Mouse (Mus musculus) frontal cortex, postnatal 14 days (tissue): Measurements from ENCODE around the gene Clta.
A peak's percentile ranks its signal among the peaks of the same experiment; 100 is the strongest.
"Not testable (repeated sequence)": the region's sequence is repeated elsewhere in the genome, so short reads cannot be mapped to it uniquely, and the experiment has no call there.

Experiments
- DNase-seq, 2 experiments: peaks; one replicate each; pipeline ENCODE4 v3.0.0; 2022; ENCODE audit warnings: low spot score in 2 of 2

Gene Clta

DNA sequence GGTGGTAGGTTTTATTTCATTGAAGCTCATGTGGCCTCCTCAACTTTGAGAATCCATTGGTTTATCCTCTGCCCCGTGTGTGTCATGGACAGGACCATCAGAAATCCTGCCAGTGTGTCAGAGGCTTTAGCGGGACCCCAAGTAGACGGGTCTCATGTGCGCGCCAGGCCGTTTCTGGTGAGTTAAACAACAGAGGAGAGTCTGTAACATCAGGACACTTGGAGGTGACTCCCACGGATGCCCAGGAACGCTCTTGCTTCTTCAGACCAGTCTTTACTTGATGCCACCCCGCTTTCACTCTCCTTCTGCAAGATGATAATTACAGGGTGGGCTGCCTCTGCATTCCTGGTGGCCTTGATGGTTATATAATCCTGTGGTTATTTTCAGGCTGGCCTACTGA is 19.4 kb downstream of the Clta start:
- peak in 1 of 2 experiments; percentile 2 for DNase-seq

DNA sequence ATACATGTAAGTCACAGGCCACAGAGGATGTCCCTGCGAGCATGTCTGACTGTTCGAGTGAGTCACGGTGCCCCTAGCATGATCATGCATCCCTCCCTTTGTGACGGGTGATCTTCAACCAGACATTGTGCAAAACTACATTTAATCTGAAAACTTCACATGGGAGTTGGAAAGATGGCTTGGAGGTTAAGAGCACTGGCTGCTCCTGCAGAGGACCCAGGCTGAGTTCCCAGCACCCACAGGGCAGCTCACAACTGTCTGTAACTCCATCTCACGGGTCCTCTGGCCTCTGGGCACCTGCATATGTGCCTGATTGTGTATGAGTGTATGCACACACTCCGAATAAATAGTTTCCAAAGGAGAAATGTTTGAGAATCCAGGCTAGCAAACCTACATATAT is 20.0 kb downstream of the Clta start:
- no peak for DNase-seq

DNA sequence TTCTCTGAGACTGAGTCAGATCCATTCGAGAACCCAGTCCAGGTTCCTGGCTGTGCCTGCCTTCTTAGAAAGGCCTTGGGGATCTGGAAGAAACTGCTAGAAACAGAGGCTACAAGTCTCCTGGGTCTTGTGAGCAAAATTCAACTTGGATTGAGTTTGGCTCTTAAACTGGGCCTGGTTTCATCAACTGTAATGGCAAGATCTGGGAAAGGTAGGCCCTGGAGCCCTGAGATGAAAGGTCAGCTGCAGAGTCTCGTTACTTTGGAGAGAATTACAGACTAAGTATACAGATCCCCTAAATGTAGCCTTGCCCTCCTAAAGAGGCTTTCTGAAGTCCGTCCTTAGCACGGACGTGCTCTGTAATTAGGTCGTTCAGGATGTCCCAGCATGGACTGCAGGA is 21.3 kb downstream of the Clta start:
- no peak for DNase-seq

DNA sequence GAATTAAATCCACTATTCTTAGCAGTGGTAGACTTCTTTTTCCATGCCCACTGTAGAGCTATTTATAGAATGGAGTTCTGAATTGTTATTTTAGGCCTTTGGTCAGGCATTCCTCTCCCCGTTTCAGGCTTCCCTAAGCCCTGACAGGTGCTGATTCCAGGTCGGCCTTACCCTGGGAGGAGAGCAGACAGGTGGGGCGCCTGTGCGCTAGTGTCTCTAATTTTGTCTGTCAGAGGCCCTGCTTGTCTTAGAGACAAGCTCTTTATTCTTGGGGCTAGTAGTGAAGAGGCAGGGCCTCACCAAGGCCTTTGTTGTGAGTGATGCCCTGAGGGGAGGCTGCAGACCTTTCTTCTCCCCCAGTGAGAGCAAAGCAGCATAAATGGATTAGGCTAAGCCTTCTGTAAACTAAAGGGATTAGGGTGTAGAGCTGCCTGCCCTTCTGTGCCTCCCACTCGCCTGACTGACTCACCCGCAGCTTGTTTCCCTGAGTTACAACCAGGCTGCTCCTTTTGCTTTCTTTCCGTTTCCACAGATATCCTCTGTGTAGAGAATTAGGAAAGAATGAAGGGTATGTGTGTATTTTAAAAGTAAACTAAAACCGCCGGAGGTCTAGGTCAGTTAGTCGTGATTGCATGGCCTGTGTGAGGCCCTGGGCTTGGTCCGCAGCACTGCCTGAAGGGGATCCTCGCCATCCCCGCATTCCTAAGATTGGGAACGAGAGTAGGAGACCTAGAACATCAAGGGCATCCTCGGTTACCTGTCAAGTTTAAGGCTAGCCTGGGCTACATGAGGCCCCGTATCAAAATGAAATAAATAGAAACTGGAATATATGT is 24.3 kb downstream of the Clta start:
- DNase-seq, result peak; percentile 23 to 37

DNA sequence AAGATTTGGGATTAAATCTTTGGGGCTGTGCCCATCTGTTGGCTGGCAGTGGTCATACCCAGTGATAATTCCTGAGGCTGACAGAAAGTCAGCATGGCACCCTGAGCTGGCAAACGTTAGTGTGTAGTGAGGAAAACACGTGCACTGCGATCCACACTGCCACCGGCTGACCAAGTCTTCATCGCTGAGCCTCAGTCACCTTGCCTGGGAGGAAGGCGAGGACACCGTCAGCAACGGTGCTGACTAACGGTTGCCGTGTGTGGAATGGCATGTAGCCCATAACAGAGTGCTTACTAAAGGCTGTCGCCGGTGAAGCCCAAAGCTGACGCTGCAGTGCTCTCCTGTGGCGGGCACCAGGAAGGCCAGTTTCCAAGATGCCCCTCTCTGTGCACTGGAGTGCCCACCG is 25.4 kb downstream of the Clta start:
- no peak for DNase-seq

DNA sequence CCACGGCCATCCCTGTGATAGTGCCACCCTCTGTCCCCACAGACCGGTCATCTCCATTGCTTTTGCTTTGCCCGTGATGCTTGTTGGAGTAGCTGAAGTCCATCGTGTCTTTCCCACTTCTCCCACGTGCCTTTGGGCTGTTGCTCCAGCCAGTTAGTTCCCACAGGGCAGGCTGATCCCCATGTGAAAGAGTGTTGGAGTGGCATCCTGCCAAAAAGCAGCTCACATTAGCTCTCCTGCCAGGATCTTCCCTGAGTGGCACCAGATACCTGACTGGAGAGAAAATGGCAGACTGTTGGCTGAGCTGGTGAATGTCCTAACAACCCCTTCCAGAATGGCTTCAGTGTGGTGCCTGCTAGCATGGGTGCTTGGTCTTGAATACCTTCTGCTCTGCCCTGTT is 27.3 kb downstream of the Clta start:
- DNase-seq, result peak in 1 of 2 experiments; percentile 25

DNA sequence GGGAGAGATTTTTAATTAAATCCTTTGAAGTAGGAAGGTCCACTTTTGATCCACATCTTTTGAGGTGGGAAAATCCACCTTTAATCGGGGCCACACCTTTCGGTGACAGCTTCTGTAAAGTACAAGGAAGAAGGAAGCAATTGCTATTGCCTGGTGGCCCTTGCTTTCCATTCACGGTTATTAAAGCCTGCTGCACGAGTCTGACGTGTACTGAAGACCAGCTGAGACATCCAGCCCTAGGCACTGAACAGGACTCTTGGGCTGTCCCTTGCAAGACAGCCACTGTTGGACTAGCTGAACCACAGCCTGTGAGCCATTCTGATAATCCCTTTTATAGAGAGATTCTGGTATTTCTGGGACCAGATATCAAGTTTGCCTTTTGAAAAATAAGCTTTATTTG is 32.2 kb downstream of the Clta start:
- no peak for DNase-seq

DNA sequence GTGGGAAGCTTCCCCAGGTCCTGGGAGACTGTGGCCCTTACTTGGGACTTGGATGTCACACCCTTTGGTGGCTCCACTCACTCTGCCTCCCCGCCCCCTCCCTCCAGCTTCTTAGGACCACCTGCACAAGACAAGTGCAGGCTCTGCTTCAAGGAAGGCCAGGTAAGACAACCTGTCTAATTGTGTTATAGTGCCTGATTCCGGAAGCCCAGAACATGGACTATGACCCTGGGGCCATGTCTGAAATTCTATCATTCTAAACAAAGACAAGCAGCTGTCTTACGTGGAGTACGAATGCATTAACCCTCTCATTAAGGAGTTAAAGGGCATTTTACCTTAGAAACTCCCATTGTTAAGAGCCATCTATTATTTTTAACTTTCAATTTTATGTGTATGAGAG is 36.5 kb downstream of the Clta start:
- DNase-seq, result no peak

DNA sequence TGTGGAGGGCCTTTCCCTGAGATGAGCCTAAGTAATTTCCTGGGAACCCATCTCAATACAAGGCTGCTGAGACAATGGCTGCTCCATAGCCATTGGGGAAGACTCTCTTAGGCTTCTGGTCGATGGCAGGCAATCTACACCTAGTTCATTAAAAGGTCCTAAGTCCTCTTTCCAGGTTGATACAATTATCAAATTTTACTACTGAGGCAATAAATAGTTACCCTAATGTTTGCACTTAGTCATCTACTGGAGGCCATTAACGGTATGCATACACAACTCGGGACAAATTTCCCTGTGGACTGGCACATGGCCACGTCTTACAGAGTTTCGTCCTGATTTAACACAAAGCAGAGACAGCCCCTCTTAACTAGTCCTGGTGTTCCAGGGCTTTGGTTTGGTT is 38.2 kb downstream of the Clta start:
- no peak for DNase-seq

DNA sequence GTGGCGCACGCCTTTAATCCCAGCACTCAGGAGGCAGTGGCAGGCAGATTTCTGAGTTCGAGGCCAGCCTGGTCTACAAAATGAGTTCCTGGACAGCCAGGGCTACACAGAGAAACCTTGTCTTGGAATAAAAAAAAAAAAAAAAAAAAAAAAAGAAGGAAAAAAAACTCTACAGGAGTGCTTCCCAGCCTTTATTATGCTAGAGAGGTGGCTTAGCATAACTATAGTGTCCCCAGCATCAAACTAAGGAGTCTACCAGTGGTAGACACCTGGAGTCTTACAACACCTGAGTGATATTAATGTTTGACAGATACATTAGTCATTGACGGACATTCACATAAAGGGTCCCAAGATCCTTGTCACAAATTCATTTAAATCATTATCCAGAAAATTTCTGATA is 38.9 kb downstream of the Clta start:
- DNase-seq, result not testable (repeated sequence)

DNA sequence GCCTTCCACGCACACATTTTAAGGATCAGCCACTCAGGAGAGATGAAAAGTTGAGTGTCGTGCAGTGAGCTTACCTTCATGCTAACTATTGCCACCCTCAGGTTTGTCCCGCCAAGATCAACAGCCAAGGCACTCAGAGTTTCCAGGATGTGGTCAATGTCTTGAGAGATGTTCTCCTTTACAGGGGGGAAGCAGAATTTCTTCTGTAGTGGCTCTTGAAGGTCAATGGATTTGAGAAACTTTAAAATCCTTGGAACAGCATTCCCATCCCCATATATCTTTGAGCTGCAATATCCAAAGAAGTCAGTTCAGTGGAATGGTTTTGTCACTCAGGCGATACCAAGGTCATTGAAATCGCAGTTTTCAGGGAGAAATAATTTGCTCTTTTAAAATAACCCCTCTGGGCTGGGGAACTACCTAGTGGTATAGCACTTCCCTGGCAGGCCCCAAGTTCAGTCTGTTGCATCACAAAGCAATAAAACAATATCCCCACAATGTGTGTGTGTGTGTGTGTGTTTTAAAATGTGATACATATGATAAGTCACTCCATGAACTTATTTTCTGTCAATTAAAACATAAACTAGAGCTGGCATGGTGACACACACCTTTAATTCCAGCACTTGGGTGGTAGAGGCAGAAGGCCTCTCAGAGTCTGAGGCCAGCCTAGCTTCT is 40.6 kb downstream of the Clta start:
- no peak for DNase-seq

DNA sequence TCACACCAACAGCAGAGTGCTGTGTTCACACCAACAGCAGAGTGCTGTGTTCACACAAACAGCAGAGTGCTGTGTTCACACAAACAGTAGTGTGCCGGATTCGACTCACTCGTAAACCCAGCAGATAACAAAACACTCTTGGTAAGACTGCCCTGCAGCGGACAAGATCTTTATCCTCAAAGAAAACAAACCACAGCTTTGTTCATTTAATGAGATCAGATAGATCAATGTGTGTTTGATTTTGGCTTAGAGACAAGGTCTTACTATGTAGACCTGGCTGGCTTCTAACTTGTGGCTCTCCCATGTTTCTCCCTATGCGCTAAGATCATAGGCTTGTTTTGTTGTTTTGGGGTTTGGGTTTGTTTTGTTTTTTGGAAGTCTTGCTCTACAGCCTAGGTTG is 41.8 kb downstream of the Clta start:
- DNase-seq, result no peak

DNA sequence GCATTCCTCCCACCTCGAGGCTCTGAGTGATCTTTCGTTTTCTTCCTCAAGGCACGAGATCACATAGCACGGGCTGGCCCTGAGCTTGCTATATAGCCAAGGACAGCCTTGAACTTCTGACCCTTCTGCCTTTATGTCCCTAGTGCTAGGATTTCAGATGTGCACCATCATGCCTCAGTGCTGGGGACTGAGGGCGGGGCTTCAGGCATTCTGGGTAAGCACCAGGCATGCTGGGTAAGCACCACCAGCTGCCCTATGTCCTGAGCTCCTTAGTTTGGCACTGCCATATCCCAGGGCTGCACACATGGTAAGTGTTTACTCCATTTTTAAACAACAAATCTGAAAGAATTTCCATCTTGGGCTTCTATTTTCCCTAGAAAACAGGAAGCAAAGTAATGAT is 45.6 kb downstream of the Clta start:
- DNase-seq, result no peak

DNA sequence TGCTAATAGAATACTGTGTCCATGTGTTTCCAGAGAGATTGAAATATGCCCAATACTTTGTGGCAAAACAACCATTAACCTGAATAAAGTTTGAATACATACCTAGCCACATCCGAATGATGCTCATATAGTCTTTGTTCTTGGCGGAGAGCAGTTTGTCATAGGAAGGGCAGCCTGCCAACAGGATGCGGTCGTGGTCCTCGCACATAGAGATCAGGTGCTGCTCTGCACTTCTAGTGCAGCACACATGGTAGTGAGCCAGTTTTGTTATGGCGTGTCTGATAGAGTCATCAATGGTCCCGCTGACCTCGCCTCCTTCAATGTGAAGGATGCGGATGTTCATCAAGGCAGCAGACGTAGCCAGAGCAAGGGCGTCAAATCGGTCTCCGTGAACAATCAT is 55.4 kb downstream of the Clta start:
- no peak for DNase-seq

DNA sequence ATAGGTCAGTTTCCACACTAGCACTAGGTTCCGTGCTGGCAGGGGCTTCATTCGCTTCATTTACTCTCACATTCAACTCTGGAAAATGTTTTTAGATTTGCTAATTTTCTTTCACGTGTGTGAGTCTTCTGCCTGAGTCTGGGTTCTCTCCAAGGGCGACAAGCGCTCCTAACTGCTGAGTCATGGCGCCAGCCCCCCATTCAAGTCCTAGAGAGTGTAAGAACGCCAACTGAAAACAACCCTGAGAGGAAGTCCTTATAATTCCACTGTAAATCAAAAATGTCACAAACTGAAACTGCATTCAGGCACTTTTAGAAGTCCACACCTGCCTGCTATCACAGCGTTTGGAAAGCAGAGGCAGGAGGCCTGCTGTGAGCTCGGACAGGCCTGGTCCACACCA is 57.8 kb downstream of the Clta start:
- DNase-seq, result no peak

DNA sequence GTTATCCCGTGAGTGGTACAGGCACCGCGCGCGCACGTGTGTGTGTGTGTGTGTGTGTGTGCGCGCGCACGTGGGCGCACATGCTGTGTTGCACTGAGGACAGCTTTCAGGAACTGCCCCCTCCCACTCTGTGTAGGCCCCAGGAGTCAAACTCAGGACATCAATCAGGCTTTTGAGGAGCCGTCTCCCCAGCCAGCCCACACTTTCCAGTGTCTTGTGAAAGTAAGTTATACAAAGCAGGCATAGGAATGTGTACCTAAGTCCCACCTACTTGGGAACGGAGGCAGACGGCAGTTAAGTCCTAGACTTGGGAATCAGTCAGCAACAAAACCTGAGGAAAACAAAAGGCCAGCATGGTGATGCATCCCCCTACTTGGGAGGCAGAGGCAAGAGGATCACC is 58.6 kb downstream of the Clta start:
- no peak for DNase-seq

DNA sequence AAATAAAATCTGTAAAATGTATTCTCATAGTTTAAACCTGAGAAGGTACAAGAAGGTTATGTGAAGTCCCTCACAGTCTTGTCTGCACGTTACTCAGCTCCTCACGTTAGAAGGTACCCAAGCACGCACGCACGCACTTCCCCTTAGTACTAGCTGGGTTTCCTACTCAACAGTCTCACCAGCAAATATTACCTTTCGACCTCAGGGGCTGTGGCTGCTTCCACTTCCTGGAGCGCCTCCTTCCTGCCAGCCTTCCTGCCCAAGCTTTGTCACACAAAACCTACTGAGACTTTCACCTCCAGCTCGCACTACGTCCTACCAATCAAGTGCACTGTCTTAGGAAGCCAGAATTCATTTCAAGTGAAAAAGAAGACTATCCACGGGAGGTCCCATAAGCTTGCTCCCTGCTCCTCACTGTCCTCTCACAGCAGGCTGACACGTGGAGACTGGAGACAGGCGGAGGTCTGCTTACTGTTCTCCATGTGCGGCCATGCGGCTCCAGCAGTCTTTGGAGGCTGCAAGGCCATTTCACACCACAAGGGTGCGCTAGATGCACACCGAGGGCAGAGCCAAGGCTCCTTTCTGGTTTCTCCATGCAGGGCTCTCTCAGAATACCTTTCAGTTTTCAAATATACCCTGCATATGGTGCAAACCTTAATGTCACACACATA is 61.2 kb downstream of the Clta start:
- DNase-seq, result peak; percentile 74 to 93

DNA sequence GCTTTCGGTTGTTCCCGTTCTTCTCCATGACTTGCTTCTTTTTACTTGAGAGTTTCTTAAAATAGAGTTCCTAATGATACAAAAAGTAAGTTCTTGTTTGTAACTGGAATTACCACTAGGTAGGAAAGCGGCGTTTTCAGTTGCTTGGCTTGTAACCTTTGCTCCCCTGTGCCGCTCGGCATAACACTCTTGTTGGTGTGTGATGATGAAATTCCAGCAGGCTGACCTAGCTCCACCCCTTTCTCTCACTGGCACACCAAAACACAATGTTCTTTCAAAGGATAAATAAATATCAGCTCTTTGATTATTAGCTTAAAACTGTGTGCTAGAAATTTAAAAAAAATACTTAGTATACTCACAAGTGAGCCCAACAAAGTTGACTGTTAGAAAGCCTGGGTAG is 62.6 kb downstream of the Clta start:
- DNase-seq, result no peak

DNA sequence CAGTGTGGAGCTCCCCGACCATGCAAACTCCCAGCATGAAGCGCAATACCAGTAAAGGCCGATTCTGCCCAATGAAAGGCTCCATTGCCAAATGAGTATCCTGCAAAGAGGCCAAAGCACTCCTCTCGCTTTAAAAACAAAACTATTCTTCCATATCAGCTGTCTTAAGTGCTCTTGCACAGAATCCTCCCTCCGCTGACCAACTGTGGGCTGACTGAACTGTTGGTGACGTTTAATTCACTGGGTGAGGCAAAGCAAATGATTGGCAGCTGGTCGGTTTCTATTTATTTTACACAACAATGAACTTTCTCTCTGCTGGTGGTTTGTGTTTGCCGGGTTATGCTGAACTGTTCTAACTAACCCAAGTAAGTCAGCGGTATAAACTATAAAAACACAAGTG is 64.5 kb downstream of the Clta start:
- no peak for DNase-seq

DNA sequence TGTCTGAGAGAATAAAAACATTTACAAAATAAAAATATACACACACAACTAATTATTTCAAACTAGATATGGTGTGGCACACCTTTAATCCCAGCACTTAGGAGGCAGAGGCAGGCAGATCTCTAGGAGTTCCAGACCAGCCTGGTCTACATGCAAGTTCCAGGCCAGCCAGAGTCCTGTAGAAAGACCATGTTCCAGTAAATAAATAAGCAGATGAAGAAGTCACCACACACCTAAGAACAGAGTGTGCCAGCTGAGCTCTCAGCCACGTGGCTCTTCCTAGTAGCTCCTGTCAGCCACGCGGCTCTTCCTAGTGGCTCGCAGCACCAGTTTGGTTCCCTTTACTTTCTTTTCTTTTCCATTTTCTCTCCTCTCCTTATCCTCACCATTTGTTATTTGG is 65.2 kb downstream of the Clta start:
- no peak for DNase-seq

DNA sequence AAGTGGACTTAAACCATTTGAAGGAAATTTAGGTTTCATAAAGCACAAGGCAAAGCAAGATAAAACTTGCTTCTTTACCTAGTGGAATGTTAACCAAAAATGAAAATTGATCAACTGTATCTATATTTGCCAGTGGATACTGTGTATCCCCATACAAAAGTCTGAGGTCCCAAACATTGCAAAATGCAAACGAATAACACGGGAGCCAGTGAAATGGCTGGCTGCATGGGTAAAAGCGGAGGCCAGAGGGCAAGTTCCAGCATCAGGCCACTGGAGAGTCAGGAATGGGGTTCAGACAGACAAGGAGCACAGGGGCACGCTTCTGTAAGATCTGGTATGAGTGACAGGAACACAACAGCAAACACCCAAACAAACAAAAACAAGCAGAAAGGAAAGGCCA is 66.4 kb downstream of the Clta start:
- no peak for DNase-seq

DNA sequence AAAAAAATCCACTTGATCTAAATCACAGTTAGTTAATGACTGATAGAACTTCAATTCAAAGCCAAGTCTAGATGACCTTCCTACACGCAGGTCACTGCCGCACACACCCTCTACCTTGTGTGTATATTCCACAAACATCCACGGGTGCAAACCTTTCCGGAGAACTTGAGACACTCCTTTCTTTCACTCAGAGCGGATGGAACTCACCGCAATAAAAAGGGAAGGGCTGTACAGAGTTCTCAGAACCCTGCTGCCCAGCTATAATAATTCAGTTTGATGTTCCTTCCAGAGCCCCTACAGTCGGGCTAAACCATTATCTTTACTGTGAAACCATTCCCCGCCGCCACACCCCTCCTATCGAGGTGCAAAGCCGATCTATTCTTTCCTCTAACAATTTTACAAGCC is 67.5 kb downstream of the Clta start:
- DNase-seq, result no peak
